Mouse (Mus musculus): Measurements from ENCODE around the gene Fgd3.

- no peak for TF ChIP-seq TAL1 (IDR thresholded peaks at IDR 0.05; ENCODE audit: low read length)
- TF ChIP-seq GATA1 (IDR thresholded peaks at IDR 0.05; ENCODE audit: low read length): no peak
These were observed 67.4 kb downstream of the Fgd3 start for GRCm38 (mm10) chr13:49252746-49253145.

All from erythroblast, embryonic 14.5 days (primary cell).